Mouse (Mus musculus): ENCODE results near the gene Pip4k2b.

DNA sequence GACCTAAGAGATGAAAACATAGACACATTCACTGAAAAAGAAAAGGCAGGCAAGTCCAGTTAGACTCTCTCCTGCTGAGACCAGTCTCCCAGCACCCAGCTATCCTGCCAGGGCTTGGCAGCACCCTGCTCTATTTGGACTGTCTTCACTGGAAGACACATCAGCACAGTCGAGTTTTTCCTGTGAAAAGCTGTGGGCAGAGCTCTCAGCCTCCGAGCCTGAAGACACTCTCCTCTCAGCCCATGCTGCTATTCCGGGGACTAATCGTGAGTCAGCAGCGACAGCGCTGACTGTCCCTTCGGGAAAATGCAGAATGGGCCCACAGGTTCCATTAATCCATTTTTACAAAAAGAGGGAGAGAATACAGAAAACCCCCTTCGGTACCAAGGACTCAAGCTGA is 8.8 kb upstream of the Pip4k2b start:
- no peak for TF ChIP-seq CTCF (IDR thresholded peaks at IDR 0.05)
- TF ChIP-seq EP300 (IDR thresholded peaks at IDR 0.05), result no peak

Measured in lung, postnatal 0 days (tissue).